Mouse (Mus musculus) monocyte, adult 5-6 weeks (primary cell): ENCODE measurements around the gene Rnf157. TPM values are rescaled to one million over a fixed set of nuclear protein-coding genes. Genes with fewer than 3 reads are reported as not detected.
A peak's percentile ranks its signal among the peaks of the same experiment; 100 is the strongest.
"Not testable (repeated sequence)": the region's sequence is repeated elsewhere in the genome, so short reads cannot be mapped to it uniquely, and the experiment has no call there.

Experiments used
- ATAC-seq: fragments of 153-309, 156-312 bp; replicated peaks from 2 replicates; pipeline ENCODE4 v1.8.0; 2017; ENCODE audit warnings: mild to moderate bottlenecking; ENCODE audit not compliant: low TSS enrichment, insufficient number of reproducible peaks, severe bottlenecking, poor library complexity, low FRiP score
- total RNA-seq: library from RNA; stranded (forward); fragments of 200-1000, 200-491, 200-594 nt; gene quantifications from 3 replicates; pipeline ENCODE4 v1.2.3, GENCODE M21; 2017

Gene Rnf157
- total RNA-seq, 1 experiment from 2014 or later = 19.1 TPM

DNA sequence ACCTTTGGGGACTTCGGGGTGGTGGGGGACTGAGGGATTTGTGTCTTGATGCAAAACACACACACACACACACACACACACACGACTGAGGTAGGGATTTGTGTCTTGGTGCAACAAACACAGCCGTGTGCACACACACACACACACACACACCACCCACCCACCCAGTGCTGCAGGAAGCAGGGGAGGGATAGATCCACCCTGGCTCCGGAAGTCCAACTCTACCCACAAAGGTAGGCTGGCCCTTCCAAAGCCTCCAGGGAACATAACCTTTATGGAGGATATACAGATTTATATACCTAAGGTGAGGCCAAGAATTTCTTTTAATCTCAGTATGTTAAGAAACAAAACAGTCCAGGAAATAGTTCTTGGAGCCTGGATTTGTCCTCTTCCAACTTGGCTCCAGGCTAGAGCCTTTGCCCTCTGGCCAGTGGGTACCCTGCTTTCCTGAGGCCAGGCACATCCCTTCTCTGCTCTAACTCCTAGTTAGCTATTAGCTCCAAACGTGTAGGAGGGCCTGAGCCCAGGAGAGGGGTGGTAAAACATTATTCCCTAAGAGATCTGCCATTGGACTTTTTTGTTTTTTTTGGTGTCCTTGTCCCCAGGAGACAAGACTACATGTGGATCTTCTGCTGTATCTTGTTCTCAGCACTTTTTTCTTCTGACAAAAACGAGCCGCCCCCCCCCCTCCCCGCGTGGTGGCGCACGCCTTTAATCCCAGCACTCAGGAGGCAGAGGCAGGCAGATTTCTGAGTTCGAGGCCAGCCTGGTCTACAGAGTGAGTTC lies 22.3 kb upstream of the Rnf157 start:
- ATAC-seq = no peak

DNA sequence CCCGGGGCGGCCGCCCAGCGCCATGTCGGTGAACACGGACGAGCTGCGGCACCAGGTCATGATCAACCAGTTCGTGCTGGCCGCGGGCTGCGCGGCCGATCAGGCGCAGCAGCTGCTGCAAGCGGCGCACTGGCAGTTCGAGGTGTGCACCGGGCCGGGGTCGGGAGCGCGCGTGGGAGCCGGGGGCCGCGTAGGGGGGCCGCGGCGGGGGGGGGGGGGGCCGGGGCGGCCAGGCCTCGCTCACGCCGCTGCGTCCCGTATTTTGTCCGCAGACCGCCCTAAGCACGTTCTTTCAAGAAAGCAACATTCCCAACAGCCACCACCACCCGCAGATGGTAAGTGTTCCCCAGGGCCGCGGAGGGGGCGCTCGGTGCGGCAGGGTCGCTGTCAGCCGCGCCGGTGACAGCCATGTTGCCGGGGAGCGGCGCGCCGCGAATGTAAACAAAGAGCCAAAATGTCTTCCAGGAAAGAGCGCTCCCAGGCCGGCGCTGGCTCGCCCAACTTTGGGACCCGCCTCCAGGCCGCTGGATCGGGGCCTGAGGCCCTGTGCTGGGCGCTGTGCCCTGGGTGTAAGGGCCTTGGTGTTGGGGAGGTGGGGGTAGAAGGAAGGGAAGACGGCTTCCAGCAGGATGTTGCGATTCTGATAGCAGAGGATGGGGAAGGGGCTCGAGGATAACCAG lies 21.6 kb upstream of the Rnf157 start:
- ATAC-seq = no peak

DNA sequence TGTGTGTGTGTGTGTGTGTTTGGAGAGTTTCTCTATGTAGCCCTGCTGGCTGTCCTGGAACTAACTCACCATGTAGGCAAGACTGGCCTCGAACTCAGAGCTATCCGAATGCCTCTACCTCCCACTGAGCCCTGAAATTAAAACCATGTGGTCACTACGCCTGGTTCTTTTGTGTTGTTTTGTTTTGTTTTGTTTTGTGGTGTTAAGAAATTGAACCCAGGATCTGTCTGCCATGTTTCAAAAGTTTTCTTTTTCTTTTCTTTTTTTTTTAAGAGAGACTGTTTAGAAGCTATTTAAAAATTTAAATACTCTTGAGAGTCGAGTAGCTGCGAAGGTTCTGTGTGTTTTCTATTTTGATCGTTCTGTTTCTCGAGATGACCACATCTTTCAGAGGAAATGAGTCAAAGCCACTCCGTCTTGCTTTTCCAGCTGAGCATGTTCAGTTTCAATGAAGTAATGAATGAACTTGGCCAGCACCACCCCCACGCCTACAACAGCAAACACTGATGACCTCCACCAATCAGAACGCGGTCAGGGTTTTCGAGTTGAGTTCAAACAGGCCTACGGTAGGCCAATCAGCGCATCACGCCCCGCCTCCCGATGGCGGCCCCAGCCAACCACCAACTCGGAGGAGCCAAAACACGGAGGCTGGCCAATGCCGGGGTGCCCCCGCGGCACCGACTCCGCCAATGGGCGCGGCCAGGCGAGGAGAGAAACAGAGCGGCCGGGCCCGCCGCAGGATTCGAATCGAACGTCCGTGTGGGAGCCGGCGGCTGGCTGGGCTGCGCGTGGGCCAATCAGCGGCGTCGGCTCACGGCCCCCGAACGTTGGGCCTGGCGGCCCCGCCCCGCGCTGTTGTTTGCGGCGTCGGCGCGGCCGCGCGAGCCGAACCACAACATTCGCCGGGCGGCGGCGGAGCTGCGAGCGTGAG lies 20.8 kb upstream of the Rnf157 start, which contains the start of gene Ubald2:
Ubald2 (plus strand) TSS at position 739 of the 931 bp plus-strand sequence.
- ATAC-seq = peak; percentile 91

DNA sequence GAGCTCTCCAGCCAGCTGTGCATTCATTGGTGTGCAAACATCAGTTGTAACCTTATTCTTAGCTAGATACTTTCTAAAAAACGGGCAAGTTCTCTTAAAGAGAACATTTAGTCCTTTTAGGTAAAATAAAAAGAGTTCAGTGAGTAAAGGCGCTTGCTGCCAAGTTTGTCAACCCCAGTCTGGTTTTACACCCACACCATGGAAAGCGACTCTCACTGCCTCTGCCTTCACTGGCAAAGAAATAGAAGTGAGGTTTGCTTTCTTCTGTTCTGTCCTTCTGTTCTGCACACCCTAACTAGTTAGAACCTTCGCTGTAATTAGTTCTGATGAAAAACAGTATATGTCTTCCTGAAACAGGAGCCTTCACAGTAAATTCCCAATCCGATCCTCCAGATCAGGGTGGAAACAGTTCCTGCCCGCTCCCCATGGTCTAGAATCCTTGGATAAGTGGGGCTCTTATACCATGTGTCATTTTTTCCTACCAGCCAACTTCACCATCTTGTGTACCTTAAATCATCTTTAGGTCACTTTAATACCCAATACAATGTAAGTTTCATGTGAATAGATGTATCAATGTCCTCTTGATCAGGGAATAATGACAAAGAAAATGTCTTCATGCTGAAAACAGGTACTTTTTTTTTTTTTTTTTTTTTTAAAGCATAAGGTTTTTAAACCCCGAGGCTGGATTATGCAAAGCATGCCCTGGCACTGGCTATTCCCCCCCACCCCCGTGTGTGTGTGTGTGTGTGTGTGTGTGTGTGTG lies 19.9 kb upstream of the Rnf157 start:
- ATAC-seq = no peak

DNA sequence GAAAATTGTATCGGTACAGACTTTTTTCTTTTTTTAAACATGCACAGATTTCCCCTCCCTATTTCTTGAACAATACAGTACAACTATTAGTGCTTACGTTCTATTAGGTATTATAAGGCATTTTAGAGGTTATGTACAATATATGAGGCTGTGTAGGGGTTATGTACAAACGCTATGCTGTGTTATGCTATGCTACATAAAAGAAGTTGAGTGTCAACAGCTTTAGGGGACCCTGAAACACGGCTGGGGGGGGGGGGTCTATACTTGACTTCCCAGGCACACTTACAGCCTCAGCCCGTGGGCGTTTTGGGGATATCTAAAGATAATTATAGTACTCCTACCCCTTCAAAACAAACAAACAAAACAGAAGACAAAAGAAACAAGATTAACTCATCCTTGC lies 19.3 kb upstream of the Rnf157 start:
- ATAC-seq = no peak

DNA sequence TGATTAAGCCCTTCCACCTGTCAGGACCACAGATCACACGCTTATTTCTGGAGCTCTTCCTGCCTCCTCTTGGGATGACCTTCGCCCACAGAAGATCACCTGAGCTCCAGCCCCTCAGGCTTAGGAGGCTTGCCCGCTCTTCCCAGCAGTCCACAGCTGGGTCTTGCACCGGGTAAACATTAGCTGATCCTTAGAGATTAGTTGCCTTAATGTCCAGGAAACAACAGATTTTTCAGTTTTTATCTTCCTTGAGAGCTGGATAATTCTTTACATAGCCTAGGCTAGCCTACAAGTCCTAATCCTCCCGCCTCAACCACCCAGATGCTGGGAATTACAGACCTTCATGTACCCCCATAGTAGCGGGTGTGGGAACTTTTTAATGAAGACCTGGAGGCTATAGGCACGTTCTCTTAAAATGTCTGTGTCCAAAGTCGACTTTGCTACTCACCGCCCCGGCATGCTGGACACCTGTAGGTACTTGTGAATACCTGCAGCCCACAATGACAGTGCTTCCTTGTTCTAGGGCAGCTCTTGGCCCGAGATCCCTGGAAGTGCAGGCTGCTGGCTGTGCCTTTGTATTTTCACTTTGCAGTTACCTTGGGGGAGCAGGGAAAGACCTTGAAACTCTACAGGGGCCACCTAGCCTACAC lies 18.7 kb upstream of the Rnf157 start:
- ATAC-seq = no peak

DNA sequence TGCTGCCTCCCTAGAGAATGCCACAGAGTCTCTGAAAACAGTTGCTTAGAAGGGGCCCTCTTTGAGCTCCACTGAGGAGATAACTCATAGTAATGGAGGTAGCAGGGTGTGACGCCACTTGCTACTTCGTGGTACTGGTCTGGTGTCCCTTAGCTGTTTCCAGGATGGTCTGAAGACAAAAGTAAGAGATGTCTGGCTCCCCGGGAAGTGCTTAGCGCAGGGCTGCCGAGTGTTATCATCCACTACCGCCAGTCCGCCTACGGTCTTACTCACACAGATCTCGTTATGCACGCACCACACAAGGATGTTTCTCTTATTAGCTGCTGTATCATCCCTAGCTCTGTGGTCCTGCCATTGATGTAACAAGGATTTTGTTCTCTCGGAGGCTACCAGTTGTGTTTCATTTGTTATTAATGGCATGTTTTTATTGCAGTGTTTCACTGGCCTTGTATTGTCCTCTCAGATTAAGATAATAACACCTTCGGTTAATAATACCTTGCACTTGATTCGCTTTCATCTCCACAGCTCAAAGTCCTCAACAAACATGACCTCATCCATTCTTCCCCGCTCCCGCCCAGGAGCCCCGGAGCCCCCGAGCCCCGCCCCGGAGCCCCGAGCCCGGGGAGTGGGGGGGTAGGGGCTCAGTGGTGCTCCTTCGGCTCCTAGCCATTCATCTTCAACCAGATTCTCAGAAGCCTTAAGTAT lies 18.0 kb upstream of the Rnf157 start:
- ATAC-seq = no peak

DNA sequence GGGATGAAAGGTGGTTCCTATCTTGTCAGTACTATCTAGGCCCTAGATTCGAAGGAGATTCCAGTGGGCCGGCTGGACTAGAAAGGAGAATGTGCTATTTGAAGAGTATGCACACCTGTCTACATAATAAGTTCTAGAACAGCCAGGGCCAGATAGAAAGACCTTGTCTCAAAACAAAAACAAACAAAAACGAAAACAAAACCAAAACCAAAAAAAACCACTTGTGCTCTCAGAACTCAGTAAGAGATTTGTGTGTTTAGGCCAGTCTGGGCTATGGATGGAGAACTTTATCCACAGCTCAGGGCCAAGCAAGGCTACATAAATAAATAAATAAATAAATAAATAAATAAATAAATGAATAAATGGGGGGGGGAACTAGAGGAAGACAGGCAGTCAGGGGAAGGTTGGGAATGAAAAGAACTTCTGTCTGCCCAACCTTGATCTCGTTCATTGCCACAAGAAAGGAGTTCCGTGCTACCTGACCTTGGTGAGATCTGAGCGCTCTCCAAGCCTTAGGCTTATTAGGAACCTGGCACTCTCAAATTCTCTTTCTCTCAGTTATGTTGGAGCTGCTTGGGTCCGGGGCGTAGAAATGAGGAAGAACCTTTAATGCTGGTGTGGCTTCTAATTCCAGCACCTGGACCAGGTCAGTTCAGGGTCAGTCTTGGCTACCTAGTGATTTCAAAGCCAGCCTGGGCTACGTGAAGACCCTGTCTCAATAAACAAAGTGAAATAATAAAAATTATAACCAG lies 17.2 kb upstream of the Rnf157 start:
- ATAC-seq = no peak

DNA sequence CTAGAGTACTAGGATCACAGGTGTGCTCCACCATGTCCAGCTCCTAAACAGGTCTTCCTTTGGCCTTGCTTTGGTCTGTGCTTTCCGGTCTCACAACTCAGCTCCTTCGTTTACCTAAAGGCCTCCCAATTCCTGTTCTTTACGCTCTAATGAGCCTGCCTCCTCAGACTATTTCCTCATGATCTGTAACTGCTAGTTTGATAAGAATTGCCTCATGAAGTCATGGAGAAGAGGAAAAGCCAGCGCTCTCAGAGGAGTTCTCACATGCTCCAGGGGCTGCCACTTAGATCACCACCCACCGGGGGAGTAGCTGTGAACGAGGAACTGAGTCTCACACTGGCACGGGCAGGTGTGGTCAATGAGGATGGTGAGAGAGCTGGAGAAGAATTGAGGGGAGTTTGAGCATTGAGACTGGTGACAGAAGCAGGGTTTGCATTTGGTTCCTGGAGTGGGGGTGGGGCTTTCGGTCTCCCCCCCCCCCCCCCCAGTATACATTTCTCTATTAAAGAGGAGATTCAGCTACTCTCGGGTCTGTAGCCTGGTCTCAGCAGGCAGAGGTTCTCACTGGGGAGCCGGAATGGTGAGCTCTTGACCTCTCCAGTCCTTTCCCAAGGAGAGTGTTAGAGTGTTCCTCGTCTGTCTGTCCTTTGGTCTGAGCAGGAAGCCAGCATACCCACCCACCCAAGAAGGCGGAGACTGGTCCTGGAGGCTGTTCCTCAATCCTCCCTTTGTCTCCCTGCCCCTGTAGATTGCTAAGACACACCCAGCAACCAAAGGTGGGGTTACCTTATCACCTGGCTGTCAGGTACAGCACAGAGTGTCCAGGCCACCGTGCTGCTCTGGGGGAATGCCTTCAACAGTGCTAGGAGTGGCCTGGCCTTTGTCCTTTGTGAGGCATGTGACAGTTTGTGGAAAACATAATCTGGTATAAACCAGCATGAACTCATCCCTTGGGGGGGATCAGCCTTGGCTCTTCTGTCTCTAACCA lies 16.3 kb upstream of the Rnf157 start:
- ATAC-seq = no peak

DNA sequence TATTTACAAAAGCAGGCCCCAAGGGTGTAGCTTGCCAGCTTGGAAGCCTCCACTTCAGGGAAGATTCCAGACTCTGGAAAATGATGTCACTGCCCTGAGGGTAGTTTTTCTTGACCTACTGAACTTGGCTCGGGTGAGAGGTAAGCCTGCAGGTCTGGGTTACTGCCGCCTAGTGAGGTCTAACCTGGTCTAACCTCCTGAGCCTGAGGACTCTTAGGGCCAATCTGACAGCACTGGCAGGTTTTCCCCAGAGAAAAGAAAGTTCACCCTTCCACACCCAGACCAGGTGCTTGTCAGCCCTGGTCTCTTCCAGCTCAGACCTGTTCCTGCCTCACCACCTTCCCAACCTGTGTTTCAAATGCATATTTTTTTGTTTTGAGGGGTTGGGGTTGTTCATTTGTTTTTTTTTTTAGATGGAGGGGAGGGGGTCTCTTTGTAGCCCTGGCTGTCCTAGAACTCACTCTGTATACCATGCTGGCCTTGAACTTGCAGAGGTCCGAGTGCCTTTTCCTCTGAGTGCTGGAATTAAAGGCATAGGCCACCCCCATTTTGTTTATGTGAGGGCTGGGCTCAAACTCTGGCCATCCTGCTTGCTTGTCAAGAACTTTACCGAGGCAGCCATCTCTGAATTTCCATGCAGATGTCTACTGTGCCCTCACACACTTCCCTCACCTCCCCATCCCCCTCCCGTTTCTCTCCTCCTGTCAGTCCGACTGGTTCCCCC lies 14.2 kb upstream of the Rnf157 start:
- no peak for ATAC-seq

DNA sequence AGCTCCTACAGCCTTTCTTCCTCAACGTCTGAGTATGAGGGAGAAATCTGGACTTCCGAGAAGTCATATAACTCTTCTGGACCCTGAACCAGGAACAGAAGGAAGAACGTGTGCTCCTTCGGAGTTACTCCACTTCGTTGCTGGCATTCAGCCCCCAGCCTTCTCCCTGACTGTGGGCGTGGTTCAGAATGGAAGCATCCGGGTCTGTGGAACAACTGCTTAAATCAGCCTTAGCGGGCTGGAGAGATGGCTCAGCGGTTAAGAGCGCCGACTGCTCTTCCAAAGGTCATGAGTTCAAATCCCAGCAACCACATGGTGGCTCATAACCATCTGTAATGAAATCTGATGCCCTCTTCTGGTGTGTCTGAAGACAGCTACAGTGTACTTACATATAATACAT lies 13.5 kb upstream of the Rnf157 start:
- not testable (repeated sequence) for ATAC-seq

DNA sequence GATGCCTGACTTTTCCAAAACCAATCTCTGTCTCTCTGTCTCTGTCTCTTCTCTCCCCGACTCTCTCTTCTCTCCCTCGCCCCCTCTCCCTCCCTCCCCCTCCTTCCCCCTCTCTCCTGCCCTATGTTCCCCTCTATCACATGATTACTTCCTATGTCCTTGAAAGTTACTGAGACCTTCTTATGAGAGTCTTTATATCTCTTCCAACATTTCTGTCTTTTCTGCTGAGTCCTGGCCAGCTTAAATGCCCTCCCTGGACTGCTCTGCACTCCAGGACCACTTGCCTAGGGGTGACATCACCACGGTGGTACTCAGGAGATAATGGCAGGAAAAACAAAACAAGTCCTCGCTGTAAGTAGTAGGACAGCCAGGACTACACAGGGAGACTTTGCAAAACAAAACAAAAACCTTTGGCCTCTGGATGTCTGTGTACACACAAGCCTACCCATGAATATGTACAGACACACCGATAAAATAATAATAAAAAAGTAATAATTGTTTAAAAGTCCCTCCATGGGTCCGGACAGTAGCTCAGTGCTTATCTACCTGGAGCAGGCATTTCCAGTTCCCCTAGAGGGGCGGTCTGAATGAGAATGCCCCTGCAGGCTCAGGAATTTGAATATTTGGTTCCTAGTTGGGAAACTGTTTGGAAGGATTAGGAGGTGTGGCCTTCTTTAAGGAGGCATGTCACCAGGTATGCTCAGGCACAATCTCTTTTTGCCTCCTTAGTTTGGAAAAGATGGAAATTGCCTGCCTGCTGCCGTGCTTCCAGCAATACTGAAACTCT lies 12.0 kb upstream of the Rnf157 start:
- ATAC-seq = no peak

DNA sequence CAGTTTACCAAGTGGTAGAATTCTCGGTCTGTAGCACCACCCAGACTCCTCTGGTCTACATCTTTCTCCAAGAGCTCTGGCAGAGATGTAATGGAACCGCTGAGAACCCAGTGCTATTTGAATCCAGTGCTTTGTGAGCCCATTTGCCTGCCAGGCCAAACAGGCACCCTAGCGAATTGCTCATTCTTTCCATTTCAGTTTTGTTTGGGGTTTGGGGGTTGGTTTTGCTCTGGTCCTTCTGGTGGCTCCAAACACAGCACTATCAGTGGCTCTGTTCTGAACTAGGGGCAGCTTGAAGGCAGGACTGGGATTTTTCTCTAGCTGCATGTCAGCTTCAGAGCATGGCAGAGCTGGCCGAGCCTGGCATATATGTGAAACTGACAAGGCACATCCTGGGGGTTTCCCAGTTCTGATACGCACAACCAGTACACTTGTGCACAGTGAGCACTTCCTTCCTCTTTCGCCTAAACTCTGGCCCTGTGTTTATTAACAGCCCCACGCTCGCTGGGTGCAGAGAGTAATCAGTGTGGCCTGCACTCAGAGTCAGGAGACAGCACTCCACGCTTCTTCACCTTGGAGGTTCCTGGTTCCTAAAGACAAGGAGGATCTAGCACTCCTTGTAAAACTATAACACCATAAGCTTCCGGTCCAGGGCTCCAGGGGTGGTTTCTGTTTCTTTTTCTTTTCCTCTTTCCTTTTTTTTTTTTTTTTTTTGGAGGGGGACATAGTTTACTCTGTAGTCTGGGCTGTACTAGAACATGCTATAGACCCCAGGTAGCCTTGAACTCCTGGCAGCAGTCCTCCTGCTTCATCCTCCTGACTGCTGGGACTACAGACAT lies 11.2 kb upstream of the Rnf157 start:
- ATAC-seq = peak; percentile 97

DNA sequence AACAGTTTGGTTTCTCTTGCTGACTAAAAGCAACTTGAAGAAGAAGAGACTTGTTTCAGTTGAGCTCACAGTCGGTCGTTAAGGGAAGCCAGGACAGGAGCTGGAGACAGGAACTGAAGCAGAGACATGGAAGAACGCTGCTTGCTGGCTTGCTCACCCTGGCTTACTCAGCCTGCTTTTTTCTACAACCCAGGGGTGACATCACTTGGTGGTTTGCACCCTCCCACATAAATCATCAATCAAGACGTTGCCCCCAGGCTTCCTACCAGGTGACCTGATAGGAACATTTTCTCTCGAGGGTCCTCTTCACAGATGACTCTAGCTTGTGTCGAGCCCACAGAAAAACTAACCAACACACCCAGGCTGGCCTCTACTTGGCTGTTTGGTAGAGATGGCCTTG lies 10.4 kb upstream of the Rnf157 start:
- no peak for ATAC-seq
